In the genomic region with DNA sequence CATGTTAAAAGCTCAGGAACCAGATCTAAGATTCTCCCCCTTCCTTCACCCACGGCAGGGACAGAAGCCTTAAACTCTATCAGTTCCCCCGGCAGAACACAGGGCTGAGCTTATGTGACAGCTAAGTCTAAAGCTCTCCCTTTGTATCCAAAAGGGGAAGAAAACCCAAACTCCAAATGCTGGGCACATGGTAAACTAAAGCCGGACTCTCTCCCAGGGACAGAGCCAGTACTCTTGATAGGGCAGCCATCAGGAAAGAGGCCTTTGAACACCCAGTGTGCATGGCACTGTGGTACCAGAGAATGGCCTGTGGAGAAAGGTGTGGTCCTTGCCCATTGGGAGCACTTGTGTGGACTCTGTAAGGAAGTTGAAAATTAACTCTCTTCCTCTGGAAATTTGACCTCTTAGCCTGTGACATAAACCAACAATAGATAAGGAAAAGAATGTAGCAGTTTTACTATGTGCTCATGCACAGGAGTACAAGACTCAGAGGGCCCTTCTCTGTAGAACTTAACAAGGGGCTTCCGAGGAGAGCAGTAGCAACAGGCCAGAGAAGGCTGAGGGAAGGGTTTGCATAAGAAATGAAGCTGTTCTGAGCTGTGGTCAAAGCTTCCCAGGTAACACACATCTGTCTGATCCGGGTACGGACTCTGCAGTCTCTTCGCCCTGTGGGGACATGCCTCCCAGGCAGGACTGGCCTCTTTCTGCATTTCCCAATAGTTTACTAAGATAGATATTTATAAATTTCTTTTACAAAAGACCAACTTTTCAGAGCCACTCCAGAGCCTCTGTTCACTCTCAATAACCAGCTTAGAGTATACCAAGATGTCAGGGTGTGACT, we compare ENCODE assay signal across 12 mouse cellular contexts.
A peak's percentile ranks its signal among the peaks of the same experiment; 100 is the strongest.
DNase-seq lines count a peak whose midpoint lies in the region; ATAC-seq and TF ChIP-seq lines count a peak whose summit lies in the region.
"Had no signal": no experiment of that assay in that cellular context is flagged by ENCODE, and none has a peak within 500 bp of the region (broad histone marks: within the 10 kb centered on the region; RNA-seq: fewer than 3 reads in every experiment).

No protein-coding gene starts in this region.

- H3K27me3 ChIP-seq in forebrain, embryonic 10.5 days (ENCODE audit: poor library complexity, severe bottlenecking) = peaks cover 20% of the 10 kb centered on the region
- no peaks in the 10 kb centered on the region for H3K27me3 ChIP-seq in forebrain, embryonic 16.5 days (replicated peaks; ENCODE audit: control insufficient read depth, insufficient read depth, low read length)
- H3K27me3 ChIP-seq in midbrain, embryonic 11.5 days (ENCODE audit: control insufficient read depth, insufficient read depth, low read length) = no peaks in the 10 kb centered on the region
- H3K27me3 ChIP-seq in midbrain, embryonic 14.5 days (ENCODE audit: control insufficient read depth, insufficient read depth, low read length) = no peaks in the 10 kb centered on the region
- no peaks in the 10 kb centered on the region for H3K27me3 ChIP-seq in stomach, postnatal 0 days (ENCODE audit: control insufficient read depth, insufficient read depth, low read length)
- H3K27me3 ChIP-seq: neural tube, embryonic 12.5 days had no signal

- H3K36me3 ChIP-seq in forebrain, embryonic 10.5 days (replicated peaks) = 0 out of 2 replicates have a peak, but pooled peaks cover 4% of the 10 kb centered on the region
- H3K36me3 ChIP-seq in forebrain, embryonic 16.5 days (ENCODE audit: control insufficient read depth, insufficient read depth) = no peaks in the 10 kb centered on the region
- no peaks in the 10 kb centered on the region for H3K36me3 ChIP-seq in midbrain, embryonic 11.5 days (ENCODE audit: control insufficient read depth, insufficient read depth, low read length)
- H3K36me3 ChIP-seq in midbrain, embryonic 14.5 days (ENCODE audit: control insufficient read depth, insufficient read depth, low read length) = 0 out of 2 replicates have a peak, but pooled peaks cover 3% of the 10 kb centered on the region
- no peaks in the 10 kb centered on the region for H3K36me3 ChIP-seq in stomach, postnatal 0 days (ENCODE audit: control insufficient read depth, insufficient read depth, low read length)
- H3K36me3 ChIP-seq: neural tube, embryonic 12.5 days had no signal

- 81% methylated on average over 7 of the region's 7 CpGs for WGBS in forebrain, embryonic 10.5 days
- WGBS in forebrain, embryonic 16.5 days = 70% methylated on average over 7 of the region's 7 CpGs
- 75% methylated on average over 7 of the region's 7 CpGs for WGBS in midbrain, embryonic 11.5 days
- WGBS in midbrain, embryonic 14.5 days = 65% methylated on average over 7 of the region's 7 CpGs
- 47% methylated on average over 7 of the region's 7 CpGs for WGBS in stomach, postnatal 0 days

- no peak for TF ChIP-seq CTCF in stomach, postnatal 0 days (IDR thresholded peaks at IDR 0.05; ENCODE audit: low read depth)

- H3K9ac ChIP-seq in forebrain, embryonic 16.5 days (replicated peaks; ENCODE audit: low read depth, low read length) = no peak overlapping the region
- H3K9ac ChIP-seq in midbrain, embryonic 11.5 days (ENCODE audit: low read length) = no peak overlapping the region
- no peak overlapping the region for H3K9ac ChIP-seq in midbrain, embryonic 14.5 days (replicated peaks; ENCODE audit: low read length)
- no peak overlapping the region for H3K9ac ChIP-seq in stomach, postnatal 0 days (ENCODE audit: low read length)
- H3K9ac ChIP-seq: neural tube, embryonic 12.5 days had no signal

- H3K9me3 ChIP-seq in forebrain, embryonic 10.5 days = no peaks in the 10 kb centered on the region
- no peaks in the 10 kb centered on the region for H3K9me3 ChIP-seq in forebrain, embryonic 16.5 days (ENCODE audit: control insufficient read depth, low read length)
- no peaks in the 10 kb centered on the region for H3K9me3 ChIP-seq in midbrain, embryonic 11.5 days (ENCODE audit: control insufficient read depth, low read length)
- no peaks in the 10 kb centered on the region for H3K9me3 ChIP-seq in midbrain, embryonic 14.5 days (ENCODE audit: control insufficient read depth, low read length)
- H3K9me3 ChIP-seq in stomach, postnatal 0 days (ENCODE audit: control insufficient read depth, low read length) = no peaks in the 10 kb centered on the region
- H3K9me3 ChIP-seq: neural tube, embryonic 12.5 days had no signal

- peak overlapping the region; percentile 66 for H3K27ac ChIP-seq in forebrain, embryonic 10.5 days
- no peak overlapping the region for H3K27ac ChIP-seq in forebrain, embryonic 16.5 days (ENCODE audit: low read length)
- H3K27ac ChIP-seq in midbrain, embryonic 11.5 days (ENCODE audit: low read depth, low read length) = no peak overlapping the region
- H3K27ac ChIP-seq in midbrain, embryonic 14.5 days (replicated peaks; ENCODE audit: low read depth, low read length) = no peak overlapping the region; the same call in 1 of the 2 replicates
- H3K27ac ChIP-seq in stomach, postnatal 0 days (replicated peaks) = no peak overlapping the region
- H3K27ac ChIP-seq: macrophage; neural tube, embryonic 12.5 days had no signal

- ATAC-seq in forebrain, embryonic 16.5 days = no peak
- no peak for ATAC-seq in midbrain, embryonic 11.5 days (ENCODE audit: low FRiP score)
- no peak for ATAC-seq in midbrain, embryonic 14.5 days (ENCODE audit: low FRiP score, low TSS enrichment)
- peak; percentile 85 for ATAC-seq in stomach, postnatal 0 days (ENCODE audit: low FRiP score, low TSS enrichment)
- ATAC-seq: inflammation-experienced regulatory T-cells, adult 6 months had no signal

- no peak overlapping the region for H3K4me3 ChIP-seq in forebrain, embryonic 10.5 days
- no peak overlapping the region for H3K4me3 ChIP-seq in forebrain, embryonic 16.5 days (replicated peaks; ENCODE audit: low read length)
- no peak overlapping the region for H3K4me3 ChIP-seq in midbrain, embryonic 11.5 days (ENCODE audit: low read depth, low read length)
- no peak overlapping the region for H3K4me3 ChIP-seq in midbrain, embryonic 14.5 days (replicated peaks; ENCODE audit: low read depth, low read length)
- H3K4me3 ChIP-seq in stomach, postnatal 0 days (ENCODE audit: low read depth, low read length) = no peak overlapping the region
- H3K4me3 ChIP-seq: neural tube, embryonic 12.5 days had no signal

- TF ChIP-seq EP300 in stomach, postnatal 0 days (optimal IDR thresholded peaks at IDR 0.05) = no peak

- H3K4me1 ChIP-seq in forebrain, embryonic 10.5 days = peaks cover 62% of the 10 kb centered on the region
- peaks cover 46% of the 10 kb centered on the region for H3K4me1 ChIP-seq in forebrain, embryonic 16.5 days (replicated peaks; ENCODE audit: control insufficient read depth, insufficient read depth, low read length)
- H3K4me1 ChIP-seq in midbrain, embryonic 11.5 days (ENCODE audit: control insufficient read depth, insufficient read depth, low read length) = peaks cover 20% of the 10 kb centered on the region
- H3K4me1 ChIP-seq in midbrain, embryonic 14.5 days (ENCODE audit: control insufficient read depth, insufficient read depth, low read length) = peaks cover 51% of the 10 kb centered on the region
- 0 out of 2 replicates have a peak, but pooled peaks cover 3% of the 10 kb centered on the region for H3K4me1 ChIP-seq in stomach, postnatal 0 days (replicated peaks; ENCODE audit: control insufficient read depth, insufficient read depth)

- H3K4me2 ChIP-seq in forebrain, embryonic 16.5 days (ENCODE audit: low read length) = no peak overlapping the region
- no peak overlapping the region for H3K4me2 ChIP-seq in midbrain, embryonic 11.5 days
- no peak overlapping the region for H3K4me2 ChIP-seq in midbrain, embryonic 14.5 days (ENCODE audit: low read length)
- H3K4me2 ChIP-seq in stomach, postnatal 0 days (replicated peaks; ENCODE audit: low read depth) = no peak overlapping the region
- H3K4me2 ChIP-seq: neural tube, embryonic 12.5 days had no signal

- DNase-seq in forebrain, embryonic 10.5 days (ENCODE audit: extremely low spot score, low spot score) = no peak
- peak; percentile 13 for DNase-seq in kidney, adult 9 months
- DNase-seq in kidney, adult 11 months = no peak
- DNase-seq in midbrain, embryonic 11.5 days (ENCODE audit: low spot score, missing footprints) = peak; percentile 81
- no peak for DNase-seq in midbrain, embryonic 14.5 days
- no peak for DNase-seq in stomach, postnatal 0 days (ENCODE audit: low spot score)
- no peak for DNase-seq in adrenal gland, adult 8-10 months
- DNase-seq: cerebellum, adult 9-10 months had no signal

Comparison
In these comparisons a context has a peak if more than half of its experiments do, and no peak if none do; other contexts are left out.
1. DNase-seq: peak in kidney, adult 9 months (single experiment) and midbrain, embryonic 11.5 days (single experiment); none in forebrain, embryonic 10.5 days (single experiment), kidney, adult 11 months (single experiment), midbrain, embryonic 14.5 days (single experiment), stomach, postnatal 0 days (single experiment) and adrenal gland, adult 8-10 months (single experiment).